35 mouse cellular contexts compared by ENCODE assay signal in the genomic region with DNA sequence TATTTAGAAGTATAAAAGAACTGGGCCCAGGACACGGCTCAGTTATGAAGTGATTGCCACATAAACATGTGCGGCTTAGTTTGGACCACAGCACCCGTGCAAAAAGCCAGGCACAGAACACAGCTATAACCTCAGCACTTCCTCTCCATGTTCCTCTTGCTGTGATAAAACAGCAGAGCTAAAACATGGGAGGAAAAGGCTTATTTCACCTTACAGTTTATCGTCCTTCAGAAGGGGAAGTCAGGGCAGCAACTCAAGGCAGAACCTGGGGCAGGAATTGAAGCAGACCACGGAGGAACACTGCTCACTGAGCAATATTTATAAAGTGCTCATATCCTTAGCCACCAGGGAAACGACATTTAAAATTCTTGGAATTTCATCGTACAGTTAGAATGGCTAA. TPM values are rescaled to one million over a fixed set of nuclear protein-coding genes. Genes with fewer than 3 reads are reported as not detected.
"Had no signal": no experiment of that assay in that cellular context is flagged by ENCODE, and none has a peak within 500 bp of the region (broad histone marks: within the 10 kb centered on the region; RNA-seq: fewer than 3 reads in every experiment).

No protein-coding gene starts in this region.

- H3K27ac ChIP-seq: heart, embryonic 13.5 days; heart, embryonic 15.5 days; hindbrain, embryonic 10.5 days; hindbrain, embryonic 13.5 days; hindbrain, embryonic 14.5 days; hindbrain, embryonic 15.5 days; hindbrain, postnatal 0 days; intestine, embryonic 15.5 days; kidney, embryonic 15.5 days; kidney, postnatal 0 days; layer of hippocampus, adult 2 months; left cerebral cortex, adult 2 months had no signal

- DNase-seq: heart, postnatal 10 days; heart, postnatal 14 days; heart, postnatal 36 days; heart, postnatal 4 days; kidney, adult 11 months; kidney, adult 18-20 months; kidney, adult 2 months; kidney, adult 8-10 months; kidney, adult 9 months; kidney, postnatal 10 days; kidney, postnatal 14 days; kidney, postnatal 25 days; kidney, postnatal 36 days; kidney, postnatal 4 days; layer of hippocampus, adult 9-11 months; layer of hippocampus, postnatal 36 days had no signal

- H3K36me3 ChIP-seq: heart, embryonic 15.5 days had no signal

- H3K27me3 ChIP-seq: heart, embryonic 12.5 days; heart, embryonic 13.5 days; heart, embryonic 15.5 days; hindbrain, embryonic 13.5 days; hindbrain, embryonic 15.5 days; intestine, embryonic 15.5 days; kidney, embryonic 15.5 days had no signal

- H3K4me1 ChIP-seq: heart, embryonic 12.5 days; heart, embryonic 13.5 days; heart, embryonic 15.5 days; hindbrain, embryonic 10.5 days; hindbrain, embryonic 13.5 days; hindbrain, embryonic 15.5 days; intestine, embryonic 15.5 days; kidney, embryonic 15.5 days had no signal

- H3K4me3 ChIP-seq: heart, embryonic 12.5 days; heart, embryonic 13.5 days; heart, embryonic 15.5 days; hindbrain, embryonic 10.5 days; hindbrain, embryonic 13.5 days; hindbrain, embryonic 15.5 days; intestine, embryonic 15.5 days; kidney, embryonic 15.5 days; layer of hippocampus, adult 2 months; left cerebral cortex, adult 2 months had no signal

- ATAC-seq: hindbrain, embryonic 16.5 days; hindbrain, postnatal 0 days; inflammation-experienced regulatory T-cells, adult 6 months; intestine, embryonic 15.5 days; intestine, embryonic 16.5 days; intestine, postnatal 0 days had no signal

- H3K9me3 ChIP-seq: heart, embryonic 12.5 days; heart, embryonic 13.5 days; heart, embryonic 15.5 days; hindbrain, embryonic 10.5 days; hindbrain, embryonic 13.5 days; hindbrain, embryonic 15.5 days; intestine, embryonic 15.5 days had no signal

- H3K4me2 ChIP-seq: heart, embryonic 11.5 days; heart, embryonic 12.5 days; heart, embryonic 13.5 days; heart, embryonic 15.5 days; hindbrain, embryonic 13.5 days; hindbrain, embryonic 14.5 days; hindbrain, embryonic 15.5 days; intestine, embryonic 15.5 days; kidney, embryonic 15.5 days had no signal

- H3K9ac ChIP-seq: heart, embryonic 12.5 days; heart, embryonic 13.5 days; heart, embryonic 15.5 days; hindbrain, embryonic 13.5 days; hindbrain, embryonic 14.5 days; hindbrain, embryonic 15.5 days; intestine, embryonic 15.5 days; kidney, embryonic 15.5 days had no signal

RNA-seq across cellular contexts. Expression of a gene that starts 19.9 kb away (rescaled TPM):
- total RNA-seq: hematopoietic stem cell, adult 5-6 weeks had no signal
